Mouse (Mus musculus): ENCODE measurements at regions not wholly inside any gene's neighbourhood (a gene's known extent, or its start where the extent isn't known, plus 50 kb on each side); places are given as distances from the start of the nearest gene placed in this dataset.

GRCm38 (mm10) chr17:31740059-31740458 is 62.5 kb downstream of the Cryaa start:
- TF ChIP-seq CTCF (conservative IDR thresholded peaks at IDR 0.05; ENCODE audit: low read length) (no peak), POU5F1 (IDR thresholded peaks at IDR 0.05; ENCODE audit: borderline replicate concordance, low read length) (no peak), NANOG (IDR thresholded peaks at IDR 0.05; ENCODE audit: borderline replicate concordance, low read length) (no peak)

Measured in E14TG2a.4 (cell line).